Mouse (Mus musculus) stomach, postnatal 0 days (tissue): ENCODE results near the gene 2210010C04Rik. TPM values are rescaled to one million over a fixed set of nuclear protein-coding genes. Genes with fewer than 3 reads are reported as not detected.
A peak's percentile ranks its signal among the peaks of the same experiment; 100 is the strongest.

Source experiments
- ATAC-seq: fragments of 200-750 bp; cut with Nextera tagmentation; 2 replicates; pipeline ENCODE4 v1.8.0; 2017; ENCODE audit not compliant: low FRiP score, low TSS enrichment
- DNase-seq: peaks from one replicate; pipeline ENCODE4 v3.0.0-alpha.2; 2016; ENCODE audit warnings: low spot score
- H3K27ac ChIP-seq: fragments of 300-500 bp; sonication (generic); replicated peaks from 2 replicates; pipeline ENCODE4 v1.5.1; 2014; ENCODE audit warnings: mild to moderate bottlenecking, control low read depth
- H3K27me3 ChIP-seq: fragments of 300-500 bp; sonication (generic); 2 replicates; pipeline ENCODE4 v1.6.1; 2014; ENCODE audit warnings: low read length; ENCODE audit not compliant: control insufficient read depth, insufficient read depth
- H3K36me3 ChIP-seq: fragments of 300-500 bp; sonication (generic); 2 replicates; pipeline ENCODE4 v1.6.1; 2014; ENCODE audit warnings: low read length, mixed read lengths; ENCODE audit not compliant: control insufficient read depth, insufficient read depth
- H3K4me1 ChIP-seq: fragments of 300-500 bp; sonication (generic); replicated peaks from 2 replicates; pipeline ENCODE4 v1.6.1; 2014; ENCODE audit warnings: antibody characterized with exemption; ENCODE audit not compliant: control insufficient read depth, insufficient read depth
- H3K4me2 ChIP-seq: fragments of 300-500 bp; sonication (generic); replicated peaks from 2 replicates; pipeline ENCODE4 v1.6.1; 2014; ENCODE audit warnings: low read depth, mild to moderate bottlenecking, control low read depth, moderate library complexity
- H3K4me3 ChIP-seq: fragments of 300-500 bp; sonication (generic); 2 replicates; pipeline ENCODE4 v1.5.1; 2014; ENCODE audit warnings: low read depth, low read length, control low read depth
- H3K9ac ChIP-seq: fragments of 300-500 bp; sonication (generic); 2 replicates; pipeline ENCODE4 v1.6.1; 2014; ENCODE audit warnings: mild to moderate bottlenecking, low read length, control low read depth, mixed read lengths
- H3K9me3 ChIP-seq: fragments of 300-500 bp; sonication (generic); 2 replicates; pipeline ENCODE4 v1.6.1; 2016; ENCODE audit warnings: low read length; ENCODE audit not compliant: control insufficient read depth
- CTCF ChIP-seq: IDR thresholded peaks from 2 replicates; pipeline ENCODE4 v1.5.1; 2016; ENCODE audit warnings: antibody characterized with exemption, low read depth, mild to moderate bottlenecking, moderate library complexity
- EP300 ChIP-seq: optimal IDR thresholded peaks from 2 replicates; pipeline ENCODE3; 2016; ENCODE audit warnings: antibody characterized with exemption
- WGBS: fragments of 180-500 bp; shearing (Covaris S2); extraction: QIAGEN DNeasy Blood & Tissue Kit; methylation state at CpG from one replicate; pipeline ENCODE4 v1.1.7; 2014; 5-methylcytosine and 5-hydroxymethylcytosine counted together
- polyA plus RNA-seq: library from polyadenylated mRNA; unstranded; fragments of >200 nt; fragmentation: Nextera tagmentation; extraction: Ambion mirVana; gene quantifications from 2 replicates; pipeline ENCODE4 v1.2.1, GENCODE M21; 2015

The 2210010C04Rik gene
- polyA plus RNA-seq, 1 experiment from 2014 or later: 1.4 TPM

DNA sequence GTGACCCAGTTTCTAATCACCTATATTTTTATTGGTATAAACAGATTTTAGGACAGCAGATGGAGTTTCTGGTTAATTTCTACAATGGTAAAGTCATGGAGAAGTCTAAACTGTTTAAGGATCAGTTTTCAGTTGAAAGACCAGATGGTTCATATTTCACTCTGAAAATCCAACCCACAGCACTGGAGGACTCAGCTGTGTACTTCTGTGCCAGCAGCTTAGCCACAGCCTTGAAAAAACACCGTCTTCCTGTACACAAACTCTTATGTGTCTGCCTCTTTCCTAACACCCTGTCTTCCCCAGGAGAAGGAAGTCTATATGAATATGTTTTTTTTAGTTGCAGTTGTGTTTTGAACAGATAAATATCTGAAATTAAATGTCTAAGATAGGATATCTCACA, 13.3 kb upstream of the 2210010C04Rik start:
- Histone ChIP-seq H3K4me2 (no peak overlapping the region), H3K36me3 (no peaks in the 10 kb centered on the region), H3K27me3 (no peaks in the 10 kb centered on the region), H3K9ac (no peak overlapping the region), H3K9me3 (no peaks in the 10 kb centered on the region), H3K4me3 (no peak overlapping the region), H3K4me1 (no peaks in the 10 kb centered on the region), H3K27ac (no peak overlapping the region)
- DNase-seq: no peak
- TF ChIP-seq EP300 (no peak), CTCF (no peak)
- no peak for ATAC-seq
- WGBS: 47% methylated on average over 1 of the region's 1 CpGs

GRCm38 (mm10) chr6:41047961-41048360, 12.7 kb upstream of the 2210010C04Rik start:
- Histone ChIP-seq H3K4me3 (no peak overlapping the region), H3K9me3 (no peaks in the 10 kb centered on the region), H3K36me3 (no peaks in the 10 kb centered on the region), H3K9ac (no peak overlapping the region), H3K27ac (no peak overlapping the region), H3K4me2 (no peak overlapping the region), H3K27me3 (no peaks in the 10 kb centered on the region), H3K4me1 (no peaks in the 10 kb centered on the region)
- DNase-seq: no peak
- ATAC-seq: no peak
- 71% methylated on average over 1 of the region's 1 CpGs for WGBS
- no peak for TF ChIP-seq EP300
- TF ChIP-seq CTCF: no peak

- ATAC-seq: no peak
- no peak overlapping the region for H3K4me3 ChIP-seq
These were observed 11.9 kb upstream of the 2210010C04Rik start for GRCm38 (mm10) chr6:41047202-41047601.

GRCm38 (mm10) chr6:41046553-41046952, 11.2 kb upstream of the 2210010C04Rik start:
- 54% methylated on average over 2 of the region's 2 CpGs for WGBS
- Histone ChIP-seq H3K9me3 (no peaks in the 10 kb centered on the region), H3K27me3 (no peaks in the 10 kb centered on the region), H3K9ac (no peak overlapping the region), H3K4me1 (no peaks in the 10 kb centered on the region), H3K36me3 (no peaks in the 10 kb centered on the region), H3K4me2 (no peak overlapping the region), H3K27ac (no peak overlapping the region), H3K4me3 (no peak overlapping the region)
- DNase-seq: no peak
- TF ChIP-seq EP300 (no peak), CTCF (peak; percentile 55)
- ATAC-seq: no peak

More at GRCm38 (mm10) chr6:41047202-41047601, 11.9 kb upstream of the 2210010C04Rik start:
- H3K4me1 ChIP-seq: no peaks in the 10 kb centered on the region
- H3K27ac ChIP-seq: no peak overlapping the region
- WGBS: 78% methylated on average over 1 of the region's 1 CpGs
- no peaks in the 10 kb centered on the region for H3K9me3 ChIP-seq
- H3K27me3 ChIP-seq: no peaks in the 10 kb centered on the region
- no peak for DNase-seq
- no peak overlapping the region for H3K9ac ChIP-seq
- no peak for TF ChIP-seq EP300
- TF ChIP-seq CTCF: no peak
- H3K4me2 ChIP-seq: no peak overlapping the region
- H3K36me3 ChIP-seq: no peaks in the 10 kb centered on the region

DNA sequence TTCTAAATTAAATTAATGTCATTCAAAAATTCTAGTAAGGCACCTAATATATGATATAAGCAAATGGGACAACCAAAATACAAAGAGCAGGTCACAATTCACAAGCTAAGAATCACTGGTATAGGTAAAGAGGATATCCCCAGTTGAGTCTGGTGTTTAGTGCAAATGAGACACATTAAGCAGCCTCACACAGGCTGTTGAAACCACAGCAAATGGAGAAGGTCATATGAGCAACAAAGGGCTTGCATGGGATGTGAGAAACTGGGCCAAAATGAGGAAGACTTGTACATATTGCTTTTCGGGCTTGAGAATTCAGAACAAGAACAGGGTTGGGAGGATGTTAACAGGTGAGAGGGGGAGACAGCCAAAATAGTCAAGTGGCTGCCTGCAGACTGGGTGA, 9.4 kb upstream of the 2210010C04Rik start:
- no peak for DNase-seq
- Histone ChIP-seq H3K4me1 (no peaks in the 10 kb centered on the region), H3K27ac (no peak overlapping the region), H3K9ac (no peak overlapping the region), H3K4me3 (no peak overlapping the region), H3K9me3 (no peaks in the 10 kb centered on the region), H3K27me3 (no peaks in the 10 kb centered on the region), H3K4me2 (no peak overlapping the region), H3K36me3 (no peaks in the 10 kb centered on the region)
- no peak for TF ChIP-seq EP300
- TF ChIP-seq CTCF: no peak
- 67% methylated on average over 1 of the region's 1 CpGs for WGBS
- no peak for ATAC-seq

GRCm38 (mm10) chr6:41044314-41044713, 9.0 kb upstream of the 2210010C04Rik start:
- Histone ChIP-seq H3K36me3 (no peaks in the 10 kb centered on the region), H3K9me3 (no peaks in the 10 kb centered on the region), H3K4me3 (no peak overlapping the region), H3K4me2 (no peak overlapping the region), H3K27me3 (no peaks in the 10 kb centered on the region), H3K27ac (no peak overlapping the region), H3K4me1 (no peaks in the 10 kb centered on the region), H3K9ac (no peak overlapping the region)
- TF ChIP-seq CTCF (no peak), EP300 (no peak)
- DNase-seq (no peak), ATAC-seq (no peak)
- 38% methylated on average over 1 of the region's 1 CpGs for WGBS
